Mouse (Mus musculus): ENCODE data around the gene Mapkap1. TPM values are rescaled to one million over a fixed set of nuclear protein-coding genes. Genes with fewer than 3 reads are reported as not detected.

The Mapkap1 gene
- total RNA-seq (2023) = 56.0 TPM

GRCm38 (mm10) chr2:34406601-34407464 is at the start of gene Mapkap1:
Mapkap1 (plus strand) TSS chr2:34406771.

GRCm38 (mm10) chr2:34372305-34373301 is 34.0 kb upstream of the Mapkap1 start, which contains the start of gene Pbx3:
Pbx3 (minus strand) TSS chr2:34373142.

Other genes with a start within 250 kb of the Mapkap1 start
- gene Pbx3, start 33.6 kb upstream of the Mapkap1 start, total RNA-seq (2023) = 3.5 TPM